Mouse (Mus musculus): Measurements from ENCODE around the gene Mta2.

The Mta2 gene

DNA sequence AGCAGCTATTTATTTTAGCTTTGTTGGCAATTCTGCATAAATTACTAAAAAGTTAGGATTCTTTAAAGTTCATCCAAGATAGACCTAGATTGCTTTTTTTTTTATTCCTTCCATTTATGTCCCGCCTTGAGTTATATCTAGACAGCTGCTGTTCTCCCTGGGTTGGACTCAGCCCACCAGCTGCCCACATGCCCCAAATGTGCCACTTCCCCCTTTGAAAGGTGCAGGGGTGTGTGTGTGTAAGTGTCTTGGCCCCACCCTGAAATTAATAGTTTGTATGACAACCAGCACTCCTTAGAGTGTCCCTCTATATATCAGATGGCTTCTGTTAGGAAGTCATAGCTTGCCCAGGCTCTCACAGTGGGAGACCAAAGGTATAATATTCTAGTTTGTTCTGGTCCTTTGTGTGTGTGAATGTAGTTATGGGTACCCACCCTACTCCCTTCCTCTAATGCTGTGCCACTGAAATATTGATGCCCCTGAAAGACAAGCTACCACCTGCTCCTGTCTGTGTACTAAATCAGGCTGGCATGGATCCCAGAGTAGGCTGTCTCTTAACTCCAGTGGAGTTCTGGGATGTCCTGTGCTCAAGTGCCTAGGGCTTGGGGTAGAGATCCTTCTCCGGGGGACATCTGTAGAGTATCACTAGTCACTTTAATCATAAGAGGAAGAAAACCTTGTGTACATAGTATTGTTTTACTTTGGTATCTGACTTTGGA is 39.9 kb downstream of the Mta2 start:
- TF ChIP-seq GATA4 (IDR thresholded peaks at IDR 0.05; ENCODE audit: insufficient replicate concordance, low read length) = no peak

- no peak for TF ChIP-seq GATA4 (IDR thresholded peaks at IDR 0.05; ENCODE audit: insufficient replicate concordance, low read length)
These were observed 40.9 kb downstream of the Mta2 start for GRCm38 (mm10) chr19:8982303-8983149.

DNA sequence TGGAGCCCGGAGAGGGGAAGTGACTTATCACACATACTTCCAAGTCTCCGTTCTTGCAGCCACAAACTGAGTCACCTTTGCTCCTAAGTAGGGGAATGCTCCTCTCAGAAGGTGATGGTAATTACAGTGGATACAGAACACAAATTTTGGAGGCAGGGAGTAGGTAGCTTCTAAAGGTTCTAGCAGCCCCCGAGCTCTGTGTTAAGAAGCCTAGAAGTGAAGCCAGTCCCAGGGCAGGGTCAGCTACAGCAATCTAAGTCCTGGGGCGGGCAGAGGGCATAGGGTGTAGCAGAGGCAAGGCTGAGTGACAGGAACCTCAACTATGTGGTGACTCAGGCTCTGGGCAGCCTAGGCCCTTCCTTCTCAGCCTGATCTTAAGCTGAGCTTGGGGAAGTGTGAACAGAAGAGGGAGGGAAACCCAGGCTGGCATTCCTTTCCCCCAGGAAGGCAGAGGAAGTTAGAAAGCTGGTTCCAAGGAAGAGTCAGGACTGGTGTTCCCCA is 41.5 kb downstream of the Mta2 start:
- no peak for TF ChIP-seq GATA4 (IDR thresholded peaks at IDR 0.05; ENCODE audit: insufficient replicate concordance, low read length)

GRCm38 (mm10) chr19:8984255-8984868 is 42.7 kb downstream of the Mta2 start:
- TF ChIP-seq GATA4 (IDR thresholded peaks at IDR 0.05; ENCODE audit: insufficient replicate concordance, low read length) = no peak

- TF ChIP-seq GATA4 (IDR thresholded peaks at IDR 0.05; ENCODE audit: insufficient replicate concordance, low read length) = no peak
These were observed 44.2 kb downstream of the Mta2 start for GRCm38 (mm10) chr19:8985891-8986290.

- no peak for TF ChIP-seq GATA4 (IDR thresholded peaks at IDR 0.05; ENCODE audit: insufficient replicate concordance, low read length)
These were observed 46.1 kb downstream of the Mta2 start for GRCm38 (mm10) chr19:8987816-8988215.

DNA sequence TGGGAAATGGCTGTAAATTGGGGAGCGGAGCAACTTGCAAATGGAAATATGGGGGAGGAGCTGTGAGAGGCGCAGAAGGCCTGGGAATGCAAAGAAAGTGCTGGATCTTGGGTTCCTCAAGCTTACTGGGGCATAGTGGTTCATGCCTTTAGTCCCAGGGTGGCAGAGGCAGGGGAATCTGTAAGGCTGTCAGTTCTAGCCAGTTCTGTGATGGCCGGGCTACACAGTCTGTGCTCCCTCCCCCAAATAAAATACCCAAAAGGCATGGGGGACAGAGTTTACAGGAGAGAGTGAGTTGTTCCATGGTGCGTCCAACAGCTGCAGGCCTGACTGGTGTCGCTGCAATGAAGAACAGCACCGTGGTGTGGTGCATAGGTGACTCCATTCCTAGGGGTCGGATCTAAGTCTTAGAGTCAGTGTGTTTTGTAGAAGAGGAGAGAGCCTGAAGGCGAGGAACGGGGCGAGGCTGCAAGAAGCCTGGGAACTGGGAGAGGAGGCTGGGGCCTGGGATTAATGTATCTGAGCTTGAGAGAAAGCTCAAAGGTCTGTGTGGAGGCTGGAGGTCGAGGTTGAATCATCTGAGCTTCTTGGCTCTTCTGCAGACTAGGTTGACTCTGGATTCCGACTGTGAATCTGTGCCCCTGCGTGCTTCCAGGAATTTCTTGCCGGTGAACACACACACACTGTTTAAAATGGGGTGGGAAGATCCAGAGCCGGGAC is 46.8 kb downstream of the Mta2 start:
- no peak for TF ChIP-seq GATA4 (IDR thresholded peaks at IDR 0.05; ENCODE audit: insufficient replicate concordance, low read length)

- no peak for TF ChIP-seq GATA4 (IDR thresholded peaks at IDR 0.05; ENCODE audit: insufficient replicate concordance, low read length)
These were observed 47.4 kb downstream of the Mta2 start, which contains the start of gene Ahnak for GRCm38 (mm10) chr19:8989066-8989566. Ahnak (plus strand) TSS chr19:8989284.

GRCm38 (mm10) chr19:8989567-8990431 is 48.1 kb downstream of the Mta2 start:
- TF ChIP-seq GATA4 (IDR thresholded peaks at IDR 0.05; ENCODE audit: insufficient replicate concordance, low read length) = no peak

GRCm38 (mm10) chr19:8990432-8991102 is 48.9 kb downstream of the Mta2 start:
- no peak for TF ChIP-seq GATA4 (IDR thresholded peaks at IDR 0.05; ENCODE audit: insufficient replicate concordance, low read length)

- TF ChIP-seq GATA4 (IDR thresholded peaks at IDR 0.05; ENCODE audit: insufficient replicate concordance, low read length) = no peak
These were observed 49.7 kb downstream of the Mta2 start for GRCm38 (mm10) chr19:8991245-8991870.

GRCm38 (mm10) chr19:8991871-8992735 is 50.4 kb downstream of the Mta2 start:
- TF ChIP-seq GATA4 (IDR thresholded peaks at IDR 0.05; ENCODE audit: insufficient replicate concordance, low read length) = no peak

All from liver, adult (tissue).